In genomic region chr11:46343886-46344546, GRCm38 (mm10) we compare ENCODE assay signal across 19 mouse cellular contexts. TPM values are rescaled to one million over a fixed set of nuclear protein-coding genes. Genes with fewer than 3 reads are reported as not detected.
A peak's percentile ranks its signal among the peaks of the same experiment; 100 is the strongest.
DNase-seq lines count a peak whose midpoint lies in the region; ATAC-seq and TF ChIP-seq lines count a peak whose summit lies in the region.
"Had no signal": no experiment of that assay in that cellular context is flagged by ENCODE, and none has a peak within 500 bp of the region (broad histone marks: within the 10 kb centered on the region; RNA-seq: fewer than 3 reads in every experiment).

No protein-coding gene starts in this region.

- H3K9ac ChIP-seq in liver, adult 2 months (ENCODE audit: low read depth, low read length) = no peak overlapping the region
- H3K9ac ChIP-seq: embryonic facial prominence, embryonic 12.5 days; forebrain, embryonic 13.5 days; lung, embryonic 14.5 days had no signal

- 64% methylated on average over 5 of the region's 5 CpGs for WGBS in liver, adult 2 months
- 49% methylated on average over 5 of the region's 5 CpGs for WGBS in kidney, adult 2 months

- H3K4me1 ChIP-seq in liver, adult 2 months (ENCODE audit: control insufficient read depth, insufficient read depth, low read length) = no peaks in the 10 kb centered on the region
- no peaks in the 10 kb centered on the region for H3K4me1 ChIP-seq in kidney, adult 2 months (ENCODE audit: control insufficient read depth, insufficient read depth, low read length)
- H3K4me1 ChIP-seq: forebrain, embryonic 13.5 days had no signal

- no peaks in the 10 kb centered on the region for H3K36me3 ChIP-seq in liver, adult 2 months (ENCODE audit: control insufficient read depth, insufficient read depth, low read length)
- H3K36me3 ChIP-seq in kidney, adult 2 months (ENCODE audit: control insufficient read depth, insufficient read depth, low read length) = no peaks in the 10 kb centered on the region
- H3K36me3 ChIP-seq: embryonic facial prominence, embryonic 12.5 days had no signal

- H3K79me2 ChIP-seq in liver, adult 2 months (ENCODE audit: control insufficient read depth, insufficient read depth, low read length) = no peaks in the 10 kb centered on the region

- no peak overlapping the region for H3K4me3 ChIP-seq in liver, adult 2 months (ENCODE audit: insufficient read depth, low read depth, low read length)
- H3K4me3 ChIP-seq in kidney, adult 2 months (ENCODE audit: insufficient read depth, low read depth, low read length) = no peak overlapping the region
- H3K4me3 ChIP-seq: embryonic facial prominence, embryonic 12.5 days; forebrain, embryonic 13.5 days had no signal

- H3K27me3 ChIP-seq in liver, adult 2 months (ENCODE audit: control insufficient read depth, insufficient read depth, low read length) = no peaks in the 10 kb centered on the region
- H3K27me3 ChIP-seq in kidney, adult 2 months (replicated peaks; ENCODE audit: control insufficient read depth, insufficient read depth, low read length) = no peaks in the 10 kb centered on the region
- H3K27me3 ChIP-seq: embryonic facial prominence, embryonic 12.5 days; forebrain, embryonic 13.5 days had no signal

- no peak for TF ChIP-seq CTCF in liver, adult 2 months (IDR thresholded peaks at IDR 0.05; ENCODE audit: low read depth, low read length)
- TF ChIP-seq CTCF in kidney, adult 2 months (conservative IDR thresholded peaks at IDR 0.05; ENCODE audit: insufficient read depth, insufficient read length, low read depth, low read length) = no peak

- peak; percentile 76 for ATAC-seq in megakaryocyte, adult 5-6 weeks (ENCODE audit: poor library complexity, severe bottlenecking)
- ATAC-seq: forebrain, embryonic 13.5 days had no signal

- intact Hi-C loops in left cerebral cortex, postnatal 4 days (cut with DNase I) = no loop called here

- H3K27ac ChIP-seq in liver, adult 2 months (replicated peaks; ENCODE audit: insufficient read depth, low read depth, low read length) = no peak overlapping the region
- H3K27ac ChIP-seq in kidney, adult 2 months (ENCODE audit: insufficient read depth, low read depth, low read length) = no peak overlapping the region
- H3K27ac ChIP-seq: embryonic facial prominence, embryonic 12.5 days; forebrain, embryonic 13.5 days had no signal

- no peak for TF ChIP-seq POLR2A in liver, adult 2 months (IDR thresholded peaks at IDR 0.05; ENCODE audit: extremely low read depth, insufficient read depth, low read length)
- TF ChIP-seq POLR2A in kidney, adult 2 months (IDR thresholded peaks at IDR 0.05; ENCODE audit: low read depth, low read length) = no peak

- peak; percentile 9 for DNase-seq in liver, adult 2 months (ENCODE audit: extremely low read depth, low read depth, low spot score)
- no peak for DNase-seq in liver
- DNase-seq in CD8-positive naive resting alpha-beta T cell, adult 2 months (ENCODE audit: low read depth in 2 of 2, low spot score in 2 of 2) = peak; percentile 74 to 75
- peak; percentile 35 to 66 for DNase-seq in thymus, adult 18-20 months
- no peak for DNase-seq in left cerebral cortex, adult 18-20 months (ENCODE audit: low spot score in 2 of 2)
- DNase-seq in left cerebral cortex, postnatal 4 days = no peak
- DNase-seq in kidney, adult 2 months = no peak
- DNase-seq: cerebellum, adult 9-11 months; gastrocnemius, postnatal 14 days; heart, postnatal 10 days; kidney, adult 11 months; lung, embryonic 14.5 days; midbrain, embryonic 14.5 days; right cerebral cortex, postnatal 4 days had no signal

RNA-seq across cellular contexts. Expression of gene Cyfip2, which starts 31.4 kb away (rescaled TPM):
- 0.55 and 1.5 TPM in 2 replicates for total RNA-seq in liver, adult 2 months (2014; rRNA removed)
- polyA plus RNA-seq in liver, adult 2 months (2012; rRNA removed) = 0.71 and 0.73 TPM in 2 replicates
- total RNA-seq in megakaryocyte, adult 5-6 weeks (2015) = 56.5 and 69.7 TPM in 2 replicates
- 28.2 and 50.1 TPM in 2 replicates for total RNA-seq in megakaryocyte, adult 5-6 weeks (2017)
- total RNA-seq in left cerebral cortex, adult 18-20 months (2021) = 100 to 1,000 TPM; 619 to 654 TPM
- 100 to 1,000 TPM; 212 to 214 TPM for total RNA-seq in left cerebral cortex, postnatal 4 days (2021)
- polyA plus RNA-seq in kidney, adult 2 months (2012; rRNA removed) = 68.4 and 71.1 TPM in 2 replicates

RNA-seq across cellular contexts. Expression of gene Itk, which starts 45.3 kb away (rescaled TPM):
- 0.27 and 0.46 TPM in 2 replicates for total RNA-seq in liver, adult 2 months (2014; rRNA removed)
- polyA plus RNA-seq in liver, adult 2 months (2012; rRNA removed) = 0.22 and 0.24 TPM in 2 replicates
- 4.4 and 5.5 TPM in 2 replicates for total RNA-seq in megakaryocyte, adult 5-6 weeks (2015)
- total RNA-seq in megakaryocyte, adult 5-6 weeks (2017) = 3.7 and 4.6 TPM in 2 replicates
- total RNA-seq in left cerebral cortex, adult 18-20 months (2021) = under 1 TPM; 0.21 to 0.28 TPM
- under 1 TPM; 0.12 to 0.16 TPM for total RNA-seq in left cerebral cortex, postnatal 4 days (2021)
- 0.16 and 1.8 TPM in 2 replicates for polyA plus RNA-seq in kidney, adult 2 months (2012; rRNA removed)
- polyA plus RNA-seq: forebrain, embryonic 13.5 days; midbrain, embryonic 14.5 days had no signal

RNA-seq across cellular contexts. Expression of gene Fam71b, which starts 52.3 kb away (rescaled TPM):
- not detected in 2 replicates for total RNA-seq in liver, adult 2 months (2014; rRNA removed)
- polyA plus RNA-seq in liver, adult 2 months (2012; rRNA removed) = not detected in 2 replicates
- total RNA-seq in megakaryocyte, adult 5-6 weeks (2015) = 0.68 TPM in 1 of 2 replicates, not detected in the other
- total RNA-seq in megakaryocyte, adult 5-6 weeks (2017) = 0.33 and 1.7 TPM in 2 replicates
- total RNA-seq in left cerebral cortex, adult 18-20 months (2021) = not detected
- total RNA-seq in left cerebral cortex, postnatal 4 days (2021) = not detected
- 0.10 and 0.38 TPM in 2 replicates for polyA plus RNA-seq in kidney, adult 2 months (2012; rRNA removed)
- total RNA-seq: gastrocnemius, postnatal 14 days; heart, postnatal 10 days; left cerebral cortex, postnatal 10 days had no signal
- polyA plus RNA-seq: embryonic facial prominence, embryonic 12.5 days; forebrain, embryonic 13.5 days; lung, embryonic 14.5 days; midbrain, embryonic 14.5 days; urinary bladder, adult 2 months had no signal

Comparison
In these comparisons a context has a peak if more than half of its experiments do, and no peak if none do; other contexts are left out.
1. DNase-seq: peak in liver, adult 2 months (single experiment), CD8-positive naive resting alpha-beta T cell, adult 2 months (2 of 2) and thymus, adult 18-20 months (2 of 2); none in liver (single experiment), left cerebral cortex, adult 18-20 months (0 of 2), left cerebral cortex, postnatal 4 days (single experiment) and kidney, adult 2 months (single experiment).
2. RNA of gene Cyfip2, which starts 31.4 kb away (total RNA-seq): 619 to 654 TPM in left cerebral cortex, adult 18-20 months, 212 to 214 TPM in left cerebral cortex, postnatal 4 days and 28.2 to 69.7 TPM in megakaryocyte, adult 5-6 weeks; 0.55 to 1.5 TPM in liver, adult 2 months; every median in the first group is over 10 times any median in the second.